Mouse (Mus musculus) right cerebral cortex, adult 18-20 months (tissue): ENCODE measurements around the gene Fam3c.

Experiments
- DNase-seq: peaks from one replicate; pipeline ENCODE4 v3.0.0; 2022; ENCODE audit warnings: mixed read lengths

The Fam3c gene

DNA sequence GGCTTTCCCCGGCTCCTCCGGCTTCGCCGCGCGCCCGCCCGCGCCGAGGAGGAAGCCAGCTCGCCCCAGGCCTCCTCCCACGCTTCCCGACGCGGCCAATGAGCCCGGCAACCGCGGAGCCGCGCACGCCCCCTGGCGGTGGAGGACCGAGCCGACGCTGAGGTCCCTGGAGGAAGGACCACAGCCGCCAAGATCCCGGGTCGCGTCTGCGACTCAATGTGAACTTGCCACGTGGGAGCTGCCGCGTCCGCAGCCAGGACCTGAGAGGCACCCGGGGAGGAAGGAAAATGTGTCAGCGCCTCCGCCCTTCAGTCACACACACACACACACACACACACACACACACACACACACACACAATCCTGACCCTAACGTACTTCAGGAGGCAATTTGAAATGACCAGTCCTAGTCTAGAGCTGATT is at the start of gene Fam3c:
TSS of gene Fam3c (minus strand) at position 158 of the 422 bp plus-strand sequence.
- peak; percentile 94 for DNase-seq

DNA sequence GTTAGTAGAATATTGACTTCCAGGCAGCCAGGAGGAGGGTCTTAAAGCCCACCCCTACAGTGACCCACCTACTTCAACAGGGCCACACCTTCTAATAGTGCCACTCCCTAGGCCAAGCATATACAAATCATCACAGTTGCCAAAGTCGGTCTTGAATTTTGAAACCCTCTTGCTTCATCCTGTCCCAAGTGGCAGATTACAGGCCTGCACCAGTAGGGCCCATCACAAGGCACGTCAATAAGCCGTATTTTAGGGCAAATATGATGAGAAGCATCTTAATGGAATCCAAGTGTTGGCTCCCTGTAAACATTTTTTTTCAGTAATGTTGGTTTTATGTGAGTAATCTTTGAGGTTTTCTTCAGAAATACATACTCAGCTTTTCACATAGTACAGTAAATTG is 49.0 kb upstream of the Fam3c start:
- no peak for DNase-seq

DNA sequence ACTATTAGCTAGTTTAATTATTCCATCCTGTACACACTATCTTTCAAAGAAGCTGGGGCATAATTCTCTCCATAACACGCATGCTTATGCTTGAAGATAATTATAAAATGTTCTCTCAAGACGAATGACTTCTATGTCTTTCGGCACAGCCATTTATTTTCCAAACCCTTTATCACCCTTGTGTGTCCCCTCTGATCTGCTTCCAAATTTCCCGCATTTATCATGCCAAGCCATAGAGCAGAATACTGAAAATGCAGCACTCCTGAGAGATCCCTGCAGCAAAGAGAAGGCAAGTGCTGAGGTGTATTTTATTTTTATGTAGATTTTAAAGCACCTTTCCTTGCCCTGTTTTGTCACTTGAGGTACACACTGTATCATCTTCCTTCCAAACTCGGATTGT is 47.7 kb upstream of the Fam3c start:
- no peak for DNase-seq

DNA sequence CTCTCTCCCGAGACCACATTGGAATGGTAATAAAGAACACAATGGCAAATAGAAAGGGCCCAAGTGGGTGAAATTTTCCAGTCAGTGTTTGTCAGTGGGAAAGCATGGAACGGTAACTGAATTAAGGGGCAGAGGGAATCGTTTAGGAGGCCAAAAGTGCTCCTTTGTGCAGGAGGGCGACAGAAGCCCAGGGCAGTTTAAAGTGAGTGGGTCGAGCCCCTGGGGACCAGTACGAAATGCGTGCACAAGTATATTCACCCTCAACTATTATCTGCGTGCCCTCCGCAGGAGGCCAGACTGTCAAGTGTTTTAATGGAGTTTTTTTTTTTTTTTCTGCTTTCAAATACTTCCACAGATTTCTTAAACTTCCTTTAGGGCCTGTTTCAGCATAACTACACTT is 47.3 kb upstream of the Fam3c start:
- no peak for DNase-seq

DNA sequence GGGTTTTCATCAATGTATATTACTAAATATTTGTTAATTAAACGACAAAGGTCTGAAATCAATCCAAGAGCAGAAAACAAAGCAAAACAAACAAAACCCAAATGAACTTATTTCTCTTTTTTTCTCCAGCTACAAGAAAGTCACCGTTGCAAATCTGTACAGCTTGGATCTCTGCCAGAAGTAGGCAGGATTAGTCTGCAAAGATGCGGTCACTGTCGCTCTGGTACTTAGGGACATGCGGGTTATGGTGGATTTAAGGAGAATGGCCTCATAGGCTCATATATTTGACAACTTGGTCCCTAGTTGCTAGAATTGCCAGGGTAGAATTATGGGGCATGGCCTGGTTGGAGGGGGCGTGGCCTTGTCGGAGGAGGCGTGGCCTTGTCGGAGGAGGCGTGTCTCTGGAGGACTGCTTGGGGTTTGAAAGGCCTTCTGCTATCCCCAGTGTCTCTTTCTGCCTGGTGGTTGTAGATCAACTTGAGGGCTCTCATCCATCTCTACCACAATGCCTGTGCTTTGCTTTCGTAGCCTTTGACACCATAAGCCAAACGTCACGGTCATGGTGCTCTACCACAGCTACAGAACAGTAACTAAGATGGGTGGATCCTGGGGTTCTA is 46.6 kb upstream of the Fam3c start:
- no peak for DNase-seq

DNA sequence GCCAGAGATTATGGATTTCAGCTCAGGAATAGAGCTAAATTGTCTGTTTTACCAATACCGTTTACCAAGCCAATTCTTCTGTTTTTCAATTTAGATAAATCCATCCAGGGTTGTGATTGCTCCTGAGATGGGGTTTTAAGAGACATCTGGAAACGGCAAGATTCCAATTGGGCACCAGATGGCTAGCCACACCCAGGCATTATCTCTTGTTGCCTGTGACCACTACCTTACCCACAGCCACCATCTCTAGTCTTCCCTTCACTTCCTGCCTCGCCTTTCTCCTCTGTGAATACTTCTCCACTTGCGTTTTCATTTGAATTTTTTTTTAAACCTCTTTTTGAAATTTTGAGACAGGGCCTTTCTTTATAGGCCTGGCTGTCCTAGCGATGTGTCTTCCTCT is 46.0 kb upstream of the Fam3c start:
- no peak for DNase-seq

DNA sequence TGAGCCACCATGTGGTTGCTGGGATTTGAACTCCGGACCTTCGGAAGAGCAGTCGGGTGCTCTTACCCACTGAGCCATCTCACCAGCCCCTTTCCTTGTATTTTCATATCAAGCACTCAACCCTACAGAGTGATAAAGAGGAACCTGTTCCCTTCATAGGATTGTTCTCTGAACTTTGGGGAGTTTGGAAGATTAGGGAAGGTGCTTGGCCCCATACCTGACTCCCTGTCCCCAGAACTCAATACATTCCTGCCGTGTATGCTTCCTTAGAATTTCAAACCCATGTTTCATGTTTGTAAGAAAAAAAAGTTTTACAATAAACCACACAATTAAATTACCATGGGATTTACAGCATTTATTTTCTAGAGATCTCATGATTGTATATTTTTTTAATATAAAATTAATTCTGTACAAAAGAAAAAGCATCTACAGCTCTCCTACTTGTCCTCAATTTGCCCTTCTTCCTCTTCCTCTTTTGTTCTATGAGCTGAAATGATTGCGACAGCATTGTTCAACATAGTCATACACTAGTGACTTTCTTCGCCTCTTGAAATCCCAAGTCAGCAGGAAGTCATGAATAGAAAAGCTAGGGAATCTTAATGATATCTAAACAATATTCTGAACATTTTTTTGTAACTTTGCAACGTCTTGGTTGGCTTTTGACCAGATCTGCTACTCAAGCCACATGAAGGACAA is 42.2 kb upstream of the Fam3c start:
- no peak for DNase-seq

DNA sequence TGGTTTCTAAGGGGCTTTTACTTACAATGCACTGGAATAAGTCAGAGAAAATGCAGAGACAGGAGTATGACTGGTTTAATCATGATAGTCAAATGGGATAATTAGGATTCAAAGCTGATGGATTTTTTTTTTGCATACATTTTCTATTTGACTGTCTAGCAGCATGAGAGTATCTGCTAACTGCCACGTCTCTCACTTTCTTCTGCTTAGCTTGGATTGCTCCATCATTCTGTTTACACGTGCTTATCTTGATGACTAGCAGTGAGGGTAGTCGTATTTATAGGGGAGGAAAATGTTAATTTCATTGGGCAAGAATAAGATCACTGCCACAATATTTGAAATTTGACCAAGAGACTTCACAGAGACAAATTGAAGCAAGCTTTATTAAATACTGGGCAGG is 39.2 kb upstream of the Fam3c start:
- no peak for DNase-seq

DNA sequence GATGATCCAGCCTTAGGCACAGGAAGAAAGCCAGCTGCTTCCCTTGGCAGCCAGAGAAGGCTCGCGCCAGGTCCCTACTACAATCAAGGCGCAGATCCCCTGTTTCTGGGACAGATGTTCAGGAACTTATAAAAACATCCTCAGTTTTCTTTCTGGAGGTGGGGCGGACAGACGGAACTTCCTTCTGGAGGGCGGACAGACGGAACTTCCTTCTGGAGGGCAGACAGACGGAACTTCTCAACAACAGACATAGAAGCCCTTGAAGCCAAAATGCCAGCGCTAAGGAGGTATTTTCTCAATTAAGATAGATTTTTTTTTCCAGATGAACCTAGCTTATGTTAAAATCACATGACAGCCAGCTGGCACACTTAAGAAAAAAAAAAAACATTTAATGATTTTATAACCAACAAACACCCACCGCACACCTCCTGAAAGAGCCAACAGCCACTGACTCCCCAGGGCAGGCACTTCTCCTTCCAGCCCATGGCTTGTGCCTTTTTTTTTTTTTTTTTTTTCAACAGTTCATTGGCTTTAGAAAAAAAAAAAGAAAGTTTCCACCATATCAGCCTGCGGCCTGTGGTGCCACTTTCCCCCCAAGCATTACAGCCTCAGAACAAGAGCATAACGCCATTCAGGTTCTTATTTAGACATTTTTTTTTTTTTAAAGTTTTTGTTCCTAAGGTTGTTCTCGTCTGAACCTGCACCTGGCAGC is 34.8 kb upstream of the Fam3c start:
- DNase-seq = no peak

DNA sequence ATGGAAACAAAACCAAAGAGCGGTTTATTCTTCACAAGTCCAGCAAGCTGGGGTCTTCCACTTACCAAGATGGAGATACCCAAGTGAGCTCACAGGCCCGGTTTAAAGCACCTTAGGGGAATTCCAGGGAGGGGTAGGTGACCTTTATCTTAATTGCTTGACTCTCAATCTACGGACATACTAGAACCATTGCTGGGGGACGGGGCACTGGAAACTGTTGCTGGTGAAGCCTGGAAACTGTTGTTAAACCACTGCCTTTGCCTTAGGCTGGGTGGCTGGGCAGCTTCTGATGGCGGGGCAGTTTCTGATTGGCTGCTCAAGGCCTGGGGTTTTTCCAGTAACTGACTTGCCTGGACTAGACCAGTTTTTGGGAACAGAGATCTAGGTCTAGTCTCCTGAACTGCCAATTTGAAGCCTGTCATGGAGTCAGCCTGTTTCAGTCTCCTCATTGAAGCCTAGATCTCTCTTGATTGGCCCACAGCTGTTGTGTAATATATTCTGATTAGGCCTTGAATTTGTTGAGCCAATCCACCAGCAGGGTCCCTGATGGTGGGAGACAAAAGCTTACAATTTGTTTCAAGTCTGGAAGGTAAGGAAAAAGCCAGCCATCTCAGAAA is 29.3 kb upstream of the Fam3c start:
- DNase-seq = no peak

DNA sequence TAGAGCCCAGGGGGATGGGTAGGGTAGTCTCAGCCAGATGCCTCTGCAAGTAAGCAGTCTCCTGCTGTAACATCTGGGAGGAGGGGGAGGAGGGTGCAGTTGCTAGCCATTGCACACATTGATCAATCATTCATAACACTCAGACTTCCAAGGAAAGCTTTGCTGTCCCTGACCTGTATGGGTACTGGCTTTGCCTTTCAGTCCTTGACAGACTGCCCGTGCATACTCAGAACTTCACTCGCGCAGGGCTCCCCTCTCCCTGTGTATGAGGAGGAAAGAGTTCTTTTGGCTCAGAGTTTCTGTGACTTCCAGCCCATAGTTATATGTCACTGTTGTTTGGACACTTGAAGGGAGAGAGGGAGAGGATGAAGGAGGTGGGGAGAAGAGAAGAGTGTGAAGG is 24.2 kb upstream of the Fam3c start:
- DNase-seq = no peak

DNA sequence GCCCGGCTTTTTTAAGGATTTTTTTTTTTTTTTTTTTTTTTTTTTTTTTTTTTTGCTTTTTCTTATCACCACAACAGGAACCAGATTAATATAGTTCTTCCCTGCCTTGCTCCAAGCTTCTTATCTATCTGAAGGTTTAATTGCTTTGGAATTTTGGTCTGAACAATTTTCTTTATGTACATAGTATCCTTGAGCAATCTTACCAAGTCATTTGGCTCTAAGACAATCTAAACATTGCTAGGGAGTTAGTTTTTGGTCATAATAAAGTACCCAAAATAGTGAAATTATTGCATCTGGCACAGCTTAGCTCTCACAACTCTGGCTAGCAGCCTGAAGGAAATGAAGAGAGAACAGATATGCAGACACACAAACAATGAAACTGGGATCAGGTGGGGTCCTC is 23.8 kb upstream of the Fam3c start:
- no peak for DNase-seq

DNA sequence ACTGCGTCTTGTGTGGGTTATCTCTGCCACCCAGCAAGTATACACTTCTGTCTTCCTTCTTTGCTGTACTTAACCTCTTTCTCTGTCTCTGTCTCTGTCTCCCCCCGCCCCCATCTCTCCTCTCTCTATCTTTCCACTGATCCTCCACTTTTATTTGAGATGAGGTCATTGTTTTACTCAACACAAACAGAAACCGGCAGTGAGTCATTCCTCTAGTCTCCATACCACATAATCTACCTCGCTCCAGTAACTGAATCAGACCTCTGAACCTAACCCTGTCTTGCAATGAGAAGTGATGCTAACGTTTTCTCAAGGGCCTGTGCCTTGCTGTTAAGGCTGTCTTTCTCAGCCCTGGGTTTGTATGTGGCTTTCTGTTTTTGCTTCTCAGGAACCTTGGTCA is 22.4 kb upstream of the Fam3c start:
- DNase-seq = no peak

DNA sequence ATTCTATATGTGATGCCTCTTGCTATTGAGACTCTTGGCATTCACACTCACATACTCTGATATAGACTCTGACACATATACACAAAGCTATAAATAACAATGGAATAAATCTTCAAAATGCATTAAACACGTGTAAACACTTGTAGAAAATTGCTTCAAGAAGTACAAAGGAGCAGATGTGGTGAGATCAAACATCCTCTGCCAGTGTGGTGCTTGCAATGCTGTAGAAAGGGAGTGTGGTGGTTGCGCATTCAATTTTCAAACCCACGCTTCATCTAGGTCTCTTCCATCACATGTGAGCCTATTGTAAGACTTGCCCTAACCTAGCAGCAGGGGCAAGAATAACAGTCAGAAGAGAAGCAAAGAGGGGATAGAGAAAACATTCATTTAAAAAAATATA is 18.7 kb upstream of the Fam3c start:
- no peak for DNase-seq

DNA sequence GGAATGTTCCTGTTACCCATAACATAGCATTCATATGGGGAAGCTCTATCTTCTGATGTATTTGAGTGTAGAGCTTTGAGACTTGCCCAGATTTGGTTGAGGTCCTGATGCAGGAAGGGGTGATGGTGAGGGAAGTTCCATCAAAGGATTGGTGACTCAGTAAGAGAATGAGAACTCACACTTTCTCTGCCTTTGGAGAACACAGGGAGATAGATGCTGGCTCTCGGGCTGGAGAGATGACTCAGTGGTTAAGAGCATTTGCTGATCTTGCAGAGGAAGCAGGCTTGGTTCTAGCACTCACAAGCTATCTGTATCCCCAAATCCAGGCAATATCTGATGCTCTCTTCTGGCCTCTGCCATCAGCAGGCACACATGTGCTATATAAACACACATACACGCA is 17.4 kb upstream of the Fam3c start:
- DNase-seq = peak; percentile 58

DNA sequence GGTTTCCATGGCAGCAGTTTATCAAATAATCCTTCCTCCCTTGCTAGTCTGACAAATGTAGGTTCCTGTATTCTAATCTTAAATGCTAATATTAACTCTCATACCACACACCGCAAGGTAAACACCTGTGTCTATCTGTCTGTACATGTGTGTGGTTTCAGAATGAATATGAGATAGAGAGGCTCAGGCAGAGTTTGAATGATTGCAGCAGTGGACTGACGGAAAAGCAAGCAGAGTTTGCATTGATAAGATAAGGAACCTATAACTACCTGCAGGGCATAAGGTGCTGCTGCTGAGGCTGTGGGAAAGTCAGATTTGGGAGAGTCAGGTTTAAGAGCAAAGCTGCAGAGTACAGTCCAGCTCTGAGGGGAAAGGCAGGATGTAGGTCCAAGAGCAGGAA is 10.9 kb upstream of the Fam3c start:
- no peak for DNase-seq

DNA sequence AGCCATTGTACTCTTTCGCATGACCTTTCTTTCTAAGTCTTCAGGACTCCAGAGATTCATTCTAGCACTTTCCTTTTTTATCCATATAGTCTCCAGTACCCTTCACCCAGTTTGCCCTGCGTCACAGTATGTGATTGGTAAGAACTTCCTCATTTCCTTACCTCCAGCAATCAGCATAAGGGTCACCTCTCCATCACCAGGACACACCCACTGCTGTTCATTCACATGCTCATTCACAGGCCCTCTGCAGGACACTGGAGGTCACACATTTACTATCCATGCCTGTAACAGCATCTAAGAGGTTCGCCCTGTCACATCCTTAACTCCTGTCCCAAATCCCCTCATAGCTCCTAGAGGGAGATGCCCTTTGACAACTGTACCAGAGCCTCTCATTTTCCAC is 7.5 kb upstream of the Fam3c start:
- DNase-seq = no peak

DNA sequence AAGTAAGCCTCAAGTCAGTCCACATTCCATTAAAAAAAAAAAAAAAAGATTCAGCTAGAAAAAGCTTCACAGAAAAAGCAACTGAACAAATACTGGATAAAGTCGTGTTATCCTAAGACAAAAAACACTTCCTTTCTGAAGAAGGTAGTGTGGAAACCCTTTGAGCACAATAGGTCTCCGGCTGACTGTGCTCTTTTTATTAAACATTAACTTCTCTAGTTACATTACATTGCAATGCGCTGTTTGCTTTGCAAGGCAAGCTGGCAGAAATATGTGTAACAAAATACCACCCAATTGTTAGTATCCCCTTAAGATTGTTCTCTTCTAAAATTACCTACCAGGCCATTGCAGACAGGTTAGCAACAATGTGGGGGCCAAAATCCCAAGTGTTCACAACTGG is 5.9 kb upstream of the Fam3c start:
- no peak for DNase-seq

DNA sequence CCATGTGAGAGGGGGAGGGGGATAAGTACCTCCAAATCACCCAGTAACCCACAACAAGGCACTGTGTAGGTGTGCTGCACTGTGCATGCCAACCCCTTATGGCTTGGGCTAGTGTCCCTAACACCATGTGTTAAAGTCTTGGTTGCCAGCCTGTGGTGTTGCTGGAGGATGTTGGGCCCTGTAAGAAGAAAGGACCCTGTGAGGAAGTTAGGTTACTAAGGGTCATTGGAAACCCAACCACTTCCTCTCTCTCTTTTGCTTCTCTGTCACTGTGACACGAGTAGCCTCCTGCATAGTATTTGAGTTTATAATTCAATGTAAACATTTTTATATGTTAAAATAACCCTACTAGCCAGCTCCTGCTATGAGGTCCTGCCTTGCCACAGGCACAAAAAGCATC is 3.0 kb upstream of the Fam3c start:
- no peak for DNase-seq

DNA sequence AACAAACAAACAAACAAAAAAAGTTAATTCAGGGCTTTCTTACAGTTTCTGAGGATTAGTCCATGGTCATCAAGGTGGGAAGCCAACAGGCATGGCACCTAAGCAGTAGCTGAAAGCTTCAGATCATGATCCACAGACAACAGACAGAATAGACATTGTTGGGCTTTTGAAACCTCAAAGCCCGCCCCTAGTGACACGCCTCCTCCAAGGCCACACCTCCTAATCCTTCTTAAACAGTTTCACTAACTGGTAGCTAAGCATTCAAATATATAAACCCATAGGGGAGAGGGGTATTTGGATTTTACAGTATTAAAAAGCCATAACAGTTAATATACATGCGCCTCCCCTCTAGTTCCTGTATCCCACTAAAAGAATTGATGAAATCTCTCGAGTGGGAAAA is 1.3 kb upstream of the Fam3c start:
- DNase-seq = no peak

DNA sequence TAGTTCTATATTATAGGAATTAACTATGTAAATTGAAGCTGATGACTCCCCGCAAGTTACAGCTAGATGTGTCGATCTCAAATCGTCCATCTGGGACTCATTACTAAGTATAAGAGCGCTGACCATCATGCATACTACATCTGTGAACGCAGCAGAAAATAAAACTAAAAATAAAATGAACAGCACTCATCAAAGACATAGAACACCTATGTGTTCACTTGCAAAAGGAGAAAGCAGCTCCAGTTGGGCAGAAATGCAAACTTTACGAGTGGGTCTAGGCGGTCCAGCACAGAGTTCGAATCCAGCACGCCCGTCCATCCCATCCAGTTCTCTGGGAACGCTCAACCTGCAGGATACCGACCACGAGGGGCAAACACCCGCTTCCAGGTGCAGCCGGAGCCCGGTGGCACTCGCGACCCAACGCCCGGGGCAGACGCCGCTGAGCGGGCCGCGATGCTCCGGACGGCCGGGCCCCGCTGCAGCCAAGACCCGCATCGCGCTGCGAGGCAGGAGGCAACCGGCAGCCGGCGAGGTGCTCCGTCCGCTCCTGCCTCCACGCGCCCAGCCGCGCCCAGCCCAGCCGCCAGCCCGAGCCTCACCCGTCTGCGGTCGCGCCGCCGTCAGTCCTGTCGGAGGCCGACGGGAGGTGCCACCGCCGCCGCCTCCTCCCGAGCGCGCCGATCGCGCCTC is 502 bp downstream of the Fam3c start:
- DNase-seq = no peak

DNA sequence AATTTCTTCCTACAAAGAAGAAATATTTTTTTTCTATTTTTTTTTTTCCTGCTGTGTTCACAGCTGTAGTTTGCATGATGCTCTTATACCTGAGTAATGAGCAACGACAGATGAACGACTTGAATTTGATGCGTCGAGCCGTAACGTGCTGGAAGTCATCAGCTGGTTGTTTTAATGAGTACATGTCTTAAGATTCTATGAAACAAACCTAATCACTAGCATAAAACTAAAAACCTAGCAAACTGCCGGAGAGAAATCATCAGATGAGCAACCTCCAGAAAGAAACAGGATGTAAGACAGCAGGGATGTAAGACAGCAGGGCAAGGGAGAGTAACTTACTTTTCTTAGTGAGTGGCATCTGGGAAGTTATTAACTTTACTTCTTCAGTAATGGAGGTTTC is 1.4 kb downstream of the Fam3c start:
- DNase-seq = no peak

DNA sequence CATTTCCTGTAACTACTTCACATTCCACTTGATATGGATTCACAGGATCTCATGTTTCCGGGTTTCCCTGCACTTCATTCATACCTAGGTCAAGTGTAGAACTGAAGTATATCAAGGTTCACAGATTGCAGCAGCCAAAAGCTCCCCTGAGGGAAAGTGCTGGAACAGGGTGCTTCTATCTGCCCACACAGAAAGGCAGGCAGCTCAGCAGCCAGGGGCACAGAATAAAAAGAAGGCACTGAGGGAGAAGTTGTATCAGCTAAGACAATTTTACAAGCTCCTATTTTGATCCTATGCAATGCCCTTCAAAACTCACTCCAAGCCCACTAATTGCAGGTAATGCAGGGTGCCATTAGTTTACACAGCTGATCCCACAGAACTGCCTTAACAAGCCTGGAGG is 2.0 kb downstream of the Fam3c start:
- DNase-seq = no peak
